Mouse (Mus musculus): ENCODE data around the gene Eef1akmt1. TPM values are rescaled to one million over a fixed set of nuclear protein-coding genes. Genes with fewer than 3 reads are reported as not detected.

Gene Eef1akmt1
- total and polyA plus RNA-seq, 3 experiments, result 40.6 to 51.0 TPM; not detected in 1

DNA sequence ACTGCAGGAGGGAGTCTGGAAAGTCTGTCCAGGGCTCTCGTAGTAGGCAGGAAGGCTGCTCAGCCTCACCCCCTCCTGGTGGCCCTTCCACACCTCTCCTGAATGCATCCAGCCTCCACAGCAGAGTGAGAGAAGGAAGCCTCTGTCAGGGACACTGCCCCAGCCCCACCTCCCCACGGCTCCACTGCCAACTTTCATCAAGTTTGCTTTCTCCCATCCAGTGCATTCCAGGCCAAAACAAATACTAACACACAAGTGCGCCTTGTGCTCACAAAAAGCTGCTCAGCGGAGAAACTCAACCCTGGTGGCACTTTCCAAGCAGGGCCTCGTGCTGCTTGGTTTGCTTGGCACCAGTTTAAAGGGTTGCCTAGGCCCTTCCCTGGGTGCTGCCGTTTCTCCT is 61.9 kb downstream of the Eef1akmt1 start:
- H3K79me2 ChIP-seq (ENCODE audit: control insufficient read depth, insufficient read depth, low read length, poor library complexity), result no peaks in the 10 kb centered on the region
- H3K4me1 ChIP-seq (ENCODE audit: control insufficient read depth in 1 of 2, insufficient read depth in 2 of 2, low read length in 2 of 2), result no peaks in the 10 kb centered on the region
- H3K27me3 ChIP-seq (ENCODE audit: control insufficient read depth in 1 of 2, insufficient read depth in 2 of 2, low read length in 2 of 2), result no peaks in the 10 kb centered on the region
- no peaks in the 10 kb centered on the region for H3K36me3 ChIP-seq (ENCODE audit: control insufficient read depth in 1 of 2, insufficient read depth in 2 of 2, low read length in 2 of 2)
- DNase-seq (ENCODE audit: low read depth, low spot score), result no peak
- H3K4me3 ChIP-seq (ENCODE audit: control insufficient read depth in 1 of 2, insufficient read depth in 1 of 2, low read depth in 2 of 2, low read length in 2 of 2), result no peak overlapping the region
- no peak overlapping the region for H3K27ac ChIP-seq (ENCODE audit: control insufficient read depth, low read depth, low read length)
- H3K9ac ChIP-seq (ENCODE audit: control insufficient read depth, low read depth, low read length, poor library complexity, severe bottlenecking), result no peak overlapping the region
- TF ChIP-seq NRF1 (IDR thresholded peaks at IDR 0.05; ENCODE audit: insufficient read depth, low read depth, low read length, poor library complexity, severe bottlenecking) (no peak), SMC3 (IDR thresholded peaks at IDR 0.05; ENCODE audit: low read depth, low read length) (no peak), CTCF (IDR thresholded peaks at IDR 0.05 in 2 of 3, conservative IDR thresholded peaks at IDR 0.05 in 1 of 3; ENCODE audit: control insufficient read depth in 1 of 3, insufficient read depth in 1 of 3, low read depth in 2 of 3, low read length in 3 of 3, poor library complexity in 1 of 3, severe bottlenecking in 1 of 3) (no peak), ZNF384 (IDR thresholded peaks at IDR 0.05; ENCODE audit: low read depth, low read length) (no peak), SIN3A (IDR thresholded peaks at IDR 0.05; ENCODE audit: low read length) (no peak), TCF12 (IDR thresholded peaks at IDR 0.05; ENCODE audit: low read depth, low read length) (no peak), MAFK (IDR thresholded peaks at IDR 0.05; ENCODE audit: borderline replicate concordance, low read depth, low read length) (no peak), MYC (IDR thresholded peaks at IDR 0.05; ENCODE audit: low read depth, low read length) (no peak), CHD2 (IDR thresholded peaks at IDR 0.05; ENCODE audit: low read length) (no peak), MYB (IDR thresholded peaks at IDR 0.05; ENCODE audit: low read depth, low read length) (no peak), HCFC1 (IDR thresholded peaks at IDR 0.05; ENCODE audit: low read depth, low read length) (no peak), ZKSCAN1 (IDR thresholded peaks at IDR 0.05; ENCODE audit: low read depth, low read length) (no peak), RAD21 (IDR thresholded peaks at IDR 0.05; ENCODE audit: low read depth, low read length) (no peak), UBTF (IDR thresholded peaks at IDR 0.05; ENCODE audit: borderline replicate concordance, insufficient read depth, low read depth, low read length) (no peak), RCOR1 (IDR thresholded peaks at IDR 0.05; ENCODE audit: low read depth, low read length) (no peak), KAT2A (conservative IDR thresholded peaks at IDR 0.05; ENCODE audit: low read depth, low read length) (no peak)
- H3K9me3 ChIP-seq (replicated peaks; ENCODE audit: insufficient read depth, low read length), result no peaks in the 10 kb centered on the region

- no peaks in the 10 kb centered on the region for H3K9me3 ChIP-seq (replicated peaks; ENCODE audit: insufficient read depth, low read length)
- DNase-seq (ENCODE audit: low read depth, low spot score), result no peak
- TF ChIP-seq SMC3 (IDR thresholded peaks at IDR 0.05; ENCODE audit: low read depth, low read length) (no peak), TBP (IDR thresholded peaks at IDR 0.05; ENCODE audit: low read depth, low read length) (no peak), POLR2AphosphoS5 (IDR thresholded peaks at IDR 0.05; ENCODE audit: borderline replicate concordance, low read depth, low read length) (no peak), ELF1 (IDR thresholded peaks at IDR 0.05; ENCODE audit: low read depth, low read length) (no peak), ETS1 (IDR thresholded peaks at IDR 0.05; ENCODE audit: low read depth, low read length) (no peak), ZMIZ1 (IDR thresholded peaks at IDR 0.05; ENCODE audit: low read depth, low read length) (no peak), UBTF (IDR thresholded peaks at IDR 0.05; ENCODE audit: borderline replicate concordance, insufficient read depth, low read depth, low read length) (no peak)
- no peaks in the 10 kb centered on the region for H3K4me1 ChIP-seq (ENCODE audit: control insufficient read depth in 1 of 2, insufficient read depth in 2 of 2, low read length in 2 of 2)
- H3K9ac ChIP-seq (ENCODE audit: control insufficient read depth, low read depth, low read length, poor library complexity, severe bottlenecking), result no peak overlapping the region
- H3K27ac ChIP-seq (ENCODE audit: control insufficient read depth, low read depth, low read length), result no peak overlapping the region
- H3K79me2 ChIP-seq (ENCODE audit: control insufficient read depth, insufficient read depth, low read length, poor library complexity), result no peaks in the 10 kb centered on the region
- no peaks in the 10 kb centered on the region for H3K27me3 ChIP-seq (ENCODE audit: control insufficient read depth in 1 of 2, insufficient read depth in 2 of 2, low read length in 2 of 2)
- no peaks in the 10 kb centered on the region for H3K36me3 ChIP-seq (ENCODE audit: control insufficient read depth in 1 of 2, insufficient read depth in 2 of 2, low read length in 2 of 2)
- H3K4me3 ChIP-seq (ENCODE audit: control insufficient read depth in 1 of 2, insufficient read depth in 1 of 2, low read depth in 2 of 2, low read length in 2 of 2), result no peak overlapping the region
These were observed 67.7 kb downstream of the Eef1akmt1 start for GRCm38 (mm10) chr14:57503729-57504128.

Other genes starting within 250 kb of the Eef1akmt1 start
- 16.8 and 17.8 TPM in 2 replicates for gene Cryl1, start 173.1 kb downstream of the Eef1akmt1 start, total RNA-seq (2012; rRNA removed)
- gene Cryl1, start 173.1 kb downstream of the Eef1akmt1 start, polyA plus RNA-seq (2012; ENCODE audit: insufficient read depth in 1 of 2, insufficient read length in 2 of 2, low read depth in 1 of 2, low replicate concordance in 2 of 2, missing spikeins in 1 of 2), result 10 to 100 TPM in 1 of 2 experiments, not detected in 1; 22.0 TPM
- 2.4 and 2.5 TPM in 2 replicates for gene Ift88, start 147.6 kb downstream of the Eef1akmt1 start, total RNA-seq (2012; rRNA removed)
- gene Ift88, start 147.6 kb downstream of the Eef1akmt1 start, polyA plus RNA-seq (2012; ENCODE audit: insufficient read depth in 1 of 2, insufficient read length in 2 of 2, low read depth in 1 of 2, low replicate concordance in 2 of 2, missing spikeins in 1 of 2), result 1 to 10 TPM in 1 of 2 experiments, not detected in 1; 5.1 TPM
- gene Il17d, start 46.8 kb downstream of the Eef1akmt1 start, total RNA-seq (2012; rRNA removed), result 0.29 and 0.54 TPM in 2 replicates
- 1 to 10 TPM in 1 of 2 experiments, not detected in 1; 2.2 TPM for gene Il17d, start 46.8 kb downstream of the Eef1akmt1 start, polyA plus RNA-seq (2012; ENCODE audit: insufficient read depth in 1 of 2, insufficient read length in 2 of 2, low read depth in 1 of 2, low replicate concordance in 2 of 2, missing spikeins in 1 of 2)
- gene Xpo4, start 93.8 kb upstream of the Eef1akmt1 start, total RNA-seq (2012; rRNA removed), result 45.6 and 46.5 TPM in 2 replicates
- gene Xpo4, start 93.8 kb upstream of the Eef1akmt1 start, polyA plus RNA-seq (2012; ENCODE audit: insufficient read depth in 1 of 2, insufficient read length in 2 of 2, low read depth in 1 of 2, low replicate concordance in 2 of 2, missing spikeins in 1 of 2), result 10 to 100 TPM in 1 of 2 experiments, not detected in 1; 32.3 TPM
- gene Gm49361, start 174.5 kb upstream of the Eef1akmt1 start, total RNA-seq (2012; rRNA removed), result not detected in 2 replicates
- not detected for gene Gm49361, start 174.5 kb upstream of the Eef1akmt1 start, polyA plus RNA-seq (2012; ENCODE audit: insufficient read depth in 1 of 2, insufficient read length in 2 of 2, low read depth in 1 of 2, low replicate concordance in 2 of 2, missing spikeins in 1 of 2)
- 0.98 and 1.1 TPM in 2 replicates for gene Lats2, start 186.8 kb upstream of the Eef1akmt1 start, total RNA-seq (2012; rRNA removed)
- gene Lats2, start 186.8 kb upstream of the Eef1akmt1 start, polyA plus RNA-seq (2012; ENCODE audit: insufficient read depth in 1 of 2, insufficient read length in 2 of 2, low read depth in 1 of 2, low replicate concordance in 2 of 2, missing spikeins in 1 of 2), result 1 to 10 TPM in 1 of 2 experiments, not detected in 1; 2.6 TPM
- 201 and 226 TPM in 2 replicates for gene Sap18, start 226.6 kb upstream of the Eef1akmt1 start, total RNA-seq (2012; rRNA removed)
- 10 to 100 TPM in 1 of 2 experiments, not detected in 1; 13.7 TPM for gene Sap18, start 226.6 kb upstream of the Eef1akmt1 start, polyA plus RNA-seq (2012; ENCODE audit: insufficient read depth in 1 of 2, insufficient read length in 2 of 2, low read depth in 1 of 2, low replicate concordance in 2 of 2, missing spikeins in 1 of 2)